Mouse (Mus musculus): Measurements from ENCODE around the gene Atl1. TPM values are rescaled to one million over a fixed set of nuclear protein-coding genes. Genes with fewer than 3 reads are reported as not detected.

Gene Atl1
- total and polyA plus RNA-seq, 2 experiments from 2014 or later = 130 to 145 TPM

- Histone ChIP-seq H3K27ac (no peak overlapping the region), H3K27me3 (ENCODE audit: insufficient read depth, low read length) (no peaks in the 10 kb centered on the region), H3K4me3 (ENCODE audit: low read length) (no peak overlapping the region), H3K9me3 (ENCODE audit: low read length) (no peaks in the 10 kb centered on the region), H3K36me3 (ENCODE audit: insufficient read depth, low read length) (peaks cover 13% of the 10 kb centered on the region), H3K4me1 (ENCODE audit: insufficient read depth, low read length) (no peaks in the 10 kb centered on the region), H3K9ac (replicated peaks; ENCODE audit: low read length) (no peak overlapping the region), H3K4me2 (ENCODE audit: low read depth, low read length) (no peak overlapping the region)
- no peak for TF ChIP-seq CTCF (IDR thresholded peaks at IDR 0.05; ENCODE audit: low read depth)
- no peak for ATAC-seq
- WGBS = 85% methylated on average over 11 of the region's 11 CpGs
- no peak for DNase-seq (ENCODE audit: low spot score)
Measured at GRCm38 (mm10) chr12:69853387-69853786, 39.0 kb upstream of the Atl1 start.

GRCm38 (mm10) chr12:69853942-69854341 lies 38.5 kb upstream of the Atl1 start:
- Histone ChIP-seq H3K27me3 (ENCODE audit: insufficient read depth, low read length) (no peaks in the 10 kb centered on the region), H3K36me3 (ENCODE audit: insufficient read depth, low read length) (peaks cover 9% of the 10 kb centered on the region), H3K4me2 (ENCODE audit: low read depth, low read length) (no peak overlapping the region), H3K9me3 (ENCODE audit: low read length) (no peaks in the 10 kb centered on the region), H3K9ac (replicated peaks; ENCODE audit: low read length) (no peak overlapping the region), H3K4me1 (ENCODE audit: insufficient read depth, low read length) (no peaks in the 10 kb centered on the region), H3K27ac (no peak overlapping the region), H3K4me3 (ENCODE audit: low read length) (no peak overlapping the region)
- TF ChIP-seq CTCF (IDR thresholded peaks at IDR 0.05; ENCODE audit: low read depth) = no peak
- DNase-seq (ENCODE audit: low spot score) = no peak
- ATAC-seq = no peak
- WGBS = 93% methylated on average over 2 of the region's 2 CpGs

DNA sequence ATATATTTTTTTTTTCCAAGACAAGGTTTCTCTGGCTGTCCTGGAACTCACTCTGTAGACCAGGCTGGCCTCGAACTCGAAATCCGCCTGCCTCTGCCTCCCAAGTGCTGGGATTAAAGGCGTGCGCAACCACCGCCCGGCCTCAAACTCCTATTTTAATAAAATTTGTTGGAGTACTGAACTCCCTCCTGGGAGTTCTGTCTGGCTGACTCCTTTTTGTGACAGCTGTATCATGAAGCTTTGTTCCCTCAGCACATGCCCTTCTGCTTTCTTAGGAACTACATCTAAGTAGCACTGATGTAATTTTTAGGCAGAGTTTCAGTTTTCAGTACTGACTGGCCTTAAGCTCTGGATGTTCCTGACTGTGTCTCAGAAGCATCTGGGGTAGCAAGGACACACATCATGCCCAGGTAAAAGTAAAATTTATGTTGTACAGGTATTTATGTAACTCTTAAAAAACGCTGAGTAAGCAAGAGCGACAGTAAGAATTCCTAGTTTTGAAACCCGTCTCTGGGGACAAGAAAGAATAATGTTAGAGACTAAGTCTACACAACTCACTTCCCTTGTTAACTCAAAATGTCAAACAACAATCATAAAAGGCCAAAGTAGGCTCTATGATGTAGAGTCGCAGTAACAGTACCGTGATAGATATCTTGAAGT lies 36.6 kb upstream of the Atl1 start:
- no peak for TF ChIP-seq CTCF (IDR thresholded peaks at IDR 0.05; ENCODE audit: low read depth)
- no peak for ATAC-seq
- H3K36me3 ChIP-seq (ENCODE audit: insufficient read depth, low read length) = peaks cover 4% of the 10 kb centered on the region; the same call in 1 of the 2 replicates
- no peaks in the 10 kb centered on the region for H3K27me3 ChIP-seq (ENCODE audit: insufficient read depth, low read length)
- no peak overlapping the region for H3K4me2 ChIP-seq (ENCODE audit: low read depth, low read length)
- no peaks in the 10 kb centered on the region for H3K4me1 ChIP-seq (ENCODE audit: insufficient read depth, low read length)
- WGBS = 96% methylated on average over 12 of the region's 12 CpGs
- H3K9ac ChIP-seq (replicated peaks; ENCODE audit: low read length) = no peak overlapping the region
- no peaks in the 10 kb centered on the region for H3K9me3 ChIP-seq (ENCODE audit: low read length)
- DNase-seq (ENCODE audit: low spot score) = no peak
- no peak overlapping the region for H3K4me3 ChIP-seq (ENCODE audit: low read length)
- no peak overlapping the region for H3K27ac ChIP-seq

DNA sequence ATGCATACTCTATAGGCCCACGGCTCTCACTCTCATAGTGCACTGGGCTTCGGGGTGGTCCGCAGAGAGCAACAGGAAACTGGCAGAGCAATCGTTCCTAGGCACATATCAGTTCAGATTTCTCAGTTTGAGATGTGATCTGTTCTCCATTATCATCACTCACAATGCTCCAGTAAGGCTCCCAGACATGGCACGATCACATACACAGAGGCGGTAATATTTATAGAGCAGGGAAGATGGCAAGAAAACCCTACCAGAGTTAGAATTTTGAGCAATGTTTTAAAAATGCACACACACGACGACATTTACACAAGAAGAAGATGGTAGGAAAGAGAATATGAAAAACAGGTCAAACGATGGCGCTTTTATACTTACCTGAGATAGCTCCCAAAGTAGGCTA lies 36.0 kb upstream of the Atl1 start:
- DNase-seq (ENCODE audit: low spot score) (no peak), ATAC-seq (no peak)
- Histone ChIP-seq H3K9ac (replicated peaks; ENCODE audit: low read length) (no peak overlapping the region), H3K4me1 (ENCODE audit: insufficient read depth, low read length) (no peaks in the 10 kb centered on the region), H3K9me3 (ENCODE audit: low read length) (no peaks in the 10 kb centered on the region), H3K27me3 (ENCODE audit: insufficient read depth, low read length) (no peaks in the 10 kb centered on the region), H3K36me3 (ENCODE audit: insufficient read depth, low read length) (peaks cover 3% of the 10 kb centered on the region; the same call in 1 of the 2 replicates), H3K27ac (no peak overlapping the region), H3K4me3 (ENCODE audit: low read length) (no peak overlapping the region), H3K4me2 (ENCODE audit: low read depth, low read length) (no peak overlapping the region)
- TF ChIP-seq CTCF (IDR thresholded peaks at IDR 0.05; ENCODE audit: low read depth) = no peak
- WGBS = 95% methylated on average over 10 of the region's 10 CpGs

DNA sequence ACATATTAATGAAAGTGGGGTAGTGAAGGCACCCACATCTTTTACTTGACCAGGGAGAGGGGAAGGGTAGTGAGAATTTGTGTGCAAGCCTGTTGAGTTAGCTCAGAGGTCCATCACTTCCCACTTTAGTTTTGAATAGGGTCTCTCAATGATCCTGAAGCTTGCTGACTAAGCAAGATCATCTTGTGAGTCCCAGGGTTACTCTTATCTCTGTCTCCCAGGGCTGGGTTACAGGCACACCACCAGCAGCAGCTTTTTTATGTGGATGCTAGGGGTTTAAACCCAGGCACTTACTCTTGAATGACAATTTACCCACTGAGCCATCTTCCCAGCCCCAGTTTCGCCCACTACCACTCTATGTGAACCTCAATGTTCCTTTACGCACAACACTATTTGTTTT lies 34.8 kb upstream of the Atl1 start:
- no peaks in the 10 kb centered on the region for H3K27me3 ChIP-seq (ENCODE audit: insufficient read depth, low read length)
- no peak overlapping the region for H3K4me2 ChIP-seq (ENCODE audit: low read depth, low read length)
- no peaks in the 10 kb centered on the region; the same call in 1 of the 2 replicates for H3K36me3 ChIP-seq (ENCODE audit: insufficient read depth, low read length)
- no peak for DNase-seq (ENCODE audit: low spot score)
- H3K9me3 ChIP-seq (ENCODE audit: low read length) = no peaks in the 10 kb centered on the region
- no peak for ATAC-seq
- H3K9ac ChIP-seq (replicated peaks; ENCODE audit: low read length) = no peak overlapping the region
- WGBS = 100% methylated on average over 2 of the region's 2 CpGs
- no peak for TF ChIP-seq CTCF (IDR thresholded peaks at IDR 0.05; ENCODE audit: low read depth)
- H3K4me3 ChIP-seq (ENCODE audit: low read length) = no peak overlapping the region
- H3K4me1 ChIP-seq (ENCODE audit: insufficient read depth, low read length) = no peaks in the 10 kb centered on the region
- H3K27ac ChIP-seq = no peak overlapping the region

- ATAC-seq (no peak), DNase-seq (ENCODE audit: low spot score) (no peak)
- H3K4me1 ChIP-seq (ENCODE audit: insufficient read depth, low read length) = no peaks in the 10 kb centered on the region
- no peaks in the 10 kb centered on the region for H3K9me3 ChIP-seq (ENCODE audit: low read length)
- H3K4me2 ChIP-seq (ENCODE audit: low read depth, low read length) = no peak overlapping the region
- no peak for TF ChIP-seq CTCF (IDR thresholded peaks at IDR 0.05; ENCODE audit: low read depth)
- 87% methylated on average over 4 of the region's 4 CpGs for WGBS
- H3K27me3 ChIP-seq (ENCODE audit: insufficient read depth, low read length) = no peaks in the 10 kb centered on the region
- H3K9ac ChIP-seq (replicated peaks; ENCODE audit: low read length) = no peak overlapping the region
- H3K27ac ChIP-seq = no peak overlapping the region
- H3K36me3 ChIP-seq (ENCODE audit: insufficient read depth, low read length) = no peaks in the 10 kb centered on the region; the same call in 1 of the 2 replicates
- H3K4me3 ChIP-seq (ENCODE audit: low read length) = no peak overlapping the region
Measured at GRCm38 (mm10) chr12:69858847-69859246, 33.6 kb upstream of the Atl1 start.

DNA sequence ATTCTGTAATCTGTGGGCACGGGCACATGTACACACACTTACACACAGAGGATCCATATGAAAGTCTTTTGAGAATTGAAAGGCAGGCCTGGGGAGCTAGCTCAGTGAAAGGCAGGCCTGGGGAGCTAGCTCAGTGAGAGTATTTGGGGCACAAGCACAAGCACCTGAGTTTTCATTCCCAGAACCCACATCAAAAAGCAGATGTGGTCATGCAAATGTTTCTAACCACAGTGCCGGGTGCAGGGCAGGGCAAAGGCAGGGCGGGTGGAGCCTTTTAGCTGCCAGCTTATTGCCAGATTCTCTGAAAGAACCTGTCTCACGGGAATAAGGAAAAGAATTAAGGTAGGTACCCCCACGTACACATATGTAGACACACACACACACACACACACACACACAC lies 28.9 kb upstream of the Atl1 start:
- WGBS = 83% methylated on average over 5 of the region's 5 CpGs
- 0 out of 2 replicates have a peak, but pooled peaks cover 3% of the 10 kb centered on the region for H3K4me1 ChIP-seq (ENCODE audit: insufficient read depth, low read length)

More for the DNA sequence above, 28.9 kb upstream of the Atl1 start:
- TF ChIP-seq CTCF (IDR thresholded peaks at IDR 0.05; ENCODE audit: low read depth) = no peak
- no peak overlapping the region for H3K4me2 ChIP-seq (ENCODE audit: low read depth, low read length)
- no peak overlapping the region for H3K9ac ChIP-seq (replicated peaks; ENCODE audit: low read length)
- ATAC-seq (no peak), DNase-seq (ENCODE audit: low spot score) (no peak)
- H3K36me3 ChIP-seq (ENCODE audit: insufficient read depth, low read length) = no peaks in the 10 kb centered on the region
- H3K27ac ChIP-seq = no peak overlapping the region
- no peak overlapping the region for H3K4me3 ChIP-seq (ENCODE audit: low read length)
- H3K27me3 ChIP-seq (ENCODE audit: insufficient read depth, low read length) = no peaks in the 10 kb centered on the region
- H3K9me3 ChIP-seq (ENCODE audit: low read length) = no peaks in the 10 kb centered on the region

All from hindbrain, postnatal 0 days (tissue).